Mouse (Mus musculus): ENCODE measurements around the gene Gm21693. TPM values are rescaled to one million over a fixed set of nuclear protein-coding genes. Genes with fewer than 3 reads are reported as not detected.
"Not testable (repeated sequence)": the region's sequence is repeated elsewhere in the genome, so short reads cannot be mapped to it uniquely, and the experiment has no call there.

Gene Gm21693
- total RNA-seq (2021), result not detected
- long read RNA-seq, experiment 1, result 0 reads
- long read RNA-seq, experiment 2, result 0 reads

- intact Hi-C loops (cut with DNase I); DNase-seq: not testable (repeated sequence)
Observed at GRCm38 (mm10) chrY:3345229-3345628, at the start of gene Gm21693. TSS of gene Gm21693 (minus strand) at chrY:3345329.

GRCm38 (mm10) chrY:3340661-3341060 lies 4.5 kb downstream of the Gm21693 start:
- intact Hi-C loops (cut with DNase I); DNase-seq: not testable (repeated sequence)

- intact Hi-C loops (cut with DNase I); DNase-seq: not testable (repeated sequence)
Observed at GRCm38 (mm10) chrY:3306349-3306748, 38.8 kb downstream of the Gm21693 start, which contains the start of gene Gm21677. TSS of gene Gm21677 (minus strand) at chrY:3306449.

Other genes with a start within 250 kb of the Gm21693 start
- not detected for gene Gm21677, start 38.9 kb downstream of the Gm21693 start, total RNA-seq (2021)
- gene Gm21704, start 64.8 kb upstream of the Gm21693 start, total RNA-seq (2021), result not detected
- not detected for gene Gm21708, start 64.8 kb upstream of the Gm21693 start, total RNA-seq (2021)